Comparison of ENCODE assay signal across 8 mouse cellular contexts in genomic region chr5:33819876-33820732, GRCm38 (mm10). TPM values are rescaled to one million over a fixed set of nuclear protein-coding genes. Genes with fewer than 3 reads are reported as not detected.
A peak's percentile ranks its signal among the peaks of the same experiment; 100 is the strongest.
DNase-seq lines count a peak whose midpoint lies in the region; ATAC-seq and TF ChIP-seq lines count a peak whose summit lies in the region.

Gene Nsd2 (plus strand): TSS chr5:33820725.

- peak within 1 kb of the TSS; percentile 100 for H3K9ac ChIP-seq in MEL (ENCODE audit: control insufficient read depth, low read depth, low read length, poor library complexity, severe bottlenecking)
- H3K9ac ChIP-seq in lung, postnatal 0 days (replicated peaks; ENCODE audit: low read depth), result peak within 1 kb of the TSS; percentile 87

- peaks cover 9 to 50% of the 10 kb centered on the region in 2 experiments for H3K36me3 ChIP-seq in MEL (ENCODE audit: control insufficient read depth in 1 of 2, insufficient read depth in 2 of 2, low read length in 2 of 2)
- H3K36me3 ChIP-seq in lung, postnatal 0 days (ENCODE audit: insufficient read depth, low read length), result no peaks in the 10 kb centered on the region

- H3K79me2 ChIP-seq in MEL (ENCODE audit: control insufficient read depth, insufficient read depth, low read length, poor library complexity), result peaks cover 39% of the 10 kb centered on the region

- H3K4me2 ChIP-seq in lung, postnatal 0 days (replicated peaks; ENCODE audit: low read depth, low read length), result peak within 1 kb of the TSS; percentile 87

- peaks cover 14 to 36% of the 10 kb centered on the region in 2 experiments for H3K4me1 ChIP-seq in MEL (ENCODE audit: control insufficient read depth in 1 of 2, insufficient read depth in 2 of 2, low read length in 2 of 2)
- H3K4me1 ChIP-seq in cerebellum, adult 2 months (ENCODE audit: control insufficient read depth, insufficient read depth, low read length), result peaks cover 8% of the 10 kb centered on the region
- no peaks in the 10 kb centered on the region for H3K4me1 ChIP-seq in lung, postnatal 0 days (ENCODE audit: insufficient read depth, low read depth, low read length)

- H3K27me3 ChIP-seq in MEL (ENCODE audit: control insufficient read depth in 1 of 2, insufficient read depth in 2 of 2, low read length in 2 of 2), result no peaks in the 10 kb centered on the region
- H3K27me3 ChIP-seq in cerebellum, adult 2 months (ENCODE audit: control insufficient read depth, insufficient read depth, low read length), result no peaks in the 10 kb centered on the region
- H3K27me3 ChIP-seq in lung, postnatal 0 days (replicated peaks; ENCODE audit: insufficient read depth, low read length), result no peaks in the 10 kb centered on the region

- peak within 1 kb of the TSS; percentile 84 to 96 for H3K4me3 ChIP-seq in MEL (ENCODE audit: control insufficient read depth in 1 of 2, insufficient read depth in 1 of 2, low read depth in 2 of 2, low read length in 2 of 2)
- peak within 1 kb of the TSS; percentile 98 for H3K4me3 ChIP-seq in cerebellum, adult 2 months (replicated peaks; ENCODE audit: insufficient read depth, low read depth, low read length)
- peak within 1 kb of the TSS; percentile 97 for H3K4me3 ChIP-seq in lung, postnatal 0 days (ENCODE audit: low read depth, low read length)

- peak in 1 of 2 experiments; percentile 61; a peak in 3 of 4 replicates for ATAC-seq in hematopoietic stem cell, adult 5-6 weeks (replicated peaks in 1 of 2; ENCODE audit: insufficient read depth in 1 of 2, low FRiP score in 2 of 2, low TSS enrichment in 1 of 2, low read depth in 1 of 2, poor library complexity in 2 of 2, severe bottlenecking in 2 of 2)
- ATAC-seq in lung, postnatal 0 days, result peak; percentile 90

- TF ChIP-seq EP300 in MEL (IDR thresholded peaks at IDR 0.05; ENCODE audit: low read depth in 1 of 2, low read length in 2 of 2), result no peak
- no peak for TF ChIP-seq EP300 in lung, postnatal 0 days (IDR thresholded peaks at IDR 0.05)

- H3K27ac ChIP-seq in MEL (ENCODE audit: control insufficient read depth, low read depth, low read length), result peak within 1 kb of the TSS; percentile 66
- H3K27ac ChIP-seq in cerebellum, adult 2 months (ENCODE audit: insufficient read depth, low read length), result peak within 1 kb of the TSS; percentile 83
- peak within 1 kb of the TSS; percentile 96 for H3K27ac ChIP-seq in lung, postnatal 0 days (ENCODE audit: low read length)

- TF ChIP-seq CTCF in MEL (IDR thresholded peaks at IDR 0.05 in 2 of 3, conservative IDR thresholded peaks at IDR 0.05 in 1 of 3; ENCODE audit: control insufficient read depth in 1 of 3, insufficient read depth in 1 of 3, low read depth in 2 of 3, low read length in 3 of 3, poor library complexity in 1 of 3, severe bottlenecking in 1 of 3), result no peak
- no peak for TF ChIP-seq CTCF in cerebellum, adult 2 months (IDR thresholded peaks at IDR 0.05; ENCODE audit: borderline replicate concordance, insufficient read depth, low read depth, low read length)
- no peak for TF ChIP-seq CTCF in lung, postnatal 0 days (IDR thresholded peaks at IDR 0.05)

- peak; percentile 89 for DNase-seq in MEL (ENCODE audit: low read depth, low spot score)
- peak; percentile 91 to 95 for DNase-seq in cerebellum, adult 2 months
- DNase-seq in forelimb bud, embryonic 11.5 days (ENCODE audit: low read depth, low spot score), result peak; percentile 83
- peak; percentile 95 for DNase-seq in layer of hippocampus, adult 9-11 months
- DNase-seq in lung, postnatal 0 days (ENCODE audit: low spot score), result peak; percentile 93
- DNase-seq in ovary, postnatal 14 days (ENCODE audit: low spot score), result peak; percentile 74
- peak; percentile 92 for DNase-seq in thymus, postnatal 14 days

- WGBS in cerebellum, adult 2 months, result 4% methylated on average over 134 of the region's 136 CpGs
- under 1% methylated on average over 64 of the region's 136 CpGs for WGBS in lung, postnatal 0 days

- no peak for TF ChIP-seq RAD21 in MEL (IDR thresholded peaks at IDR 0.05; ENCODE audit: low read depth, low read length)

- peak; percentile 74 to 76; a peak in 3 of 4 replicates for TF ChIP-seq POLR2A in MEL (IDR thresholded peaks at IDR 0.05; ENCODE audit: control insufficient read depth in 1 of 2, insufficient read depth in 1 of 2, low read depth in 1 of 2, low read length in 2 of 2, poor library complexity in 1 of 2)
- TF ChIP-seq POLR2A in cerebellum, adult 2 months (IDR thresholded peaks at IDR 0.05; ENCODE audit: borderline replicate concordance, insufficient read depth, low read length), result peak; percentile 67

- no peaks in the 10 kb centered on the region for H3K9me3 ChIP-seq in MEL (replicated peaks; ENCODE audit: insufficient read depth, low read length)
- no peaks in the 10 kb centered on the region for H3K9me3 ChIP-seq in lung, postnatal 0 days (ENCODE audit: low read length)

TF ChIP-seq in MEL, 35 proteins besides CTCF, POLR2A, EP300 and RAD21:
- TF ChIP-seq ZC3H11A (IDR thresholded peaks at IDR 0.05; ENCODE audit: low read depth, low read length), result no peak
- TF ChIP-seq RCOR1 (IDR thresholded peaks at IDR 0.05; ENCODE audit: low read depth, low read length), result no peak
- peak; percentile 83 for TF ChIP-seq NELFE (IDR thresholded peaks at IDR 0.05; ENCODE audit: low read depth, low read length)
- TF ChIP-seq MAZ (IDR thresholded peaks at IDR 0.05; ENCODE audit: low read depth, low read length), result peak; percentile 86; the same call in 1 of the 2 replicates
- TF ChIP-seq CHD1 (IDR thresholded peaks at IDR 0.05; ENCODE audit: low read depth, low read length), result no peak
- TF ChIP-seq ETS1 (IDR thresholded peaks at IDR 0.05; ENCODE audit: low read depth, low read length), result 0 out of 2 replicates have a peak, but pooled peaks have one; percentile 21
- no peak for TF ChIP-seq TAL1 (IDR thresholded peaks at IDR 0.05; ENCODE audit: low read length)
- TF ChIP-seq KAT2A (conservative IDR thresholded peaks at IDR 0.05; ENCODE audit: low read depth, low read length), result no peak
- TF ChIP-seq ELF1 (IDR thresholded peaks at IDR 0.05; ENCODE audit: low read depth, low read length), result no peak
- peak; percentile 54 for TF ChIP-seq MXI1 (IDR thresholded peaks at IDR 0.05; ENCODE audit: low read depth, low read length)
- no peak for TF ChIP-seq TCF12 (IDR thresholded peaks at IDR 0.05; ENCODE audit: low read depth, low read length)
- TF ChIP-seq TBP (IDR thresholded peaks at IDR 0.05; ENCODE audit: low read depth, low read length), result no peak
- TF ChIP-seq GATA1 (IDR thresholded peaks at IDR 0.05; ENCODE audit: low read depth, low read length), result no peak
- TF ChIP-seq MYC (IDR thresholded peaks at IDR 0.05; ENCODE audit: low read depth, low read length), result no peak
- TF ChIP-seq HCFC1 (IDR thresholded peaks at IDR 0.05; ENCODE audit: low read depth, low read length), result peak; percentile 34; the same call in 1 of the 2 replicates
- peak; percentile 67 for TF ChIP-seq NRF1 (IDR thresholded peaks at IDR 0.05; ENCODE audit: insufficient read depth, low read depth, low read length, poor library complexity, severe bottlenecking)
- TF ChIP-seq ZMIZ1 (IDR thresholded peaks at IDR 0.05; ENCODE audit: low read depth, low read length), result peak; percentile 68
- no peak for TF ChIP-seq USF2 (IDR thresholded peaks at IDR 0.05; ENCODE audit: borderline replicate concordance in 1 of 2, insufficient read depth in 1 of 2, low read depth in 1 of 2, low read length in 2 of 2)
- no peak for TF ChIP-seq JUND (IDR thresholded peaks at IDR 0.05; ENCODE audit: low read depth, low read length)
- TF ChIP-seq SMC3 (IDR thresholded peaks at IDR 0.05; ENCODE audit: low read depth, low read length), result no peak
- no peak for TF ChIP-seq ZKSCAN1 (IDR thresholded peaks at IDR 0.05; ENCODE audit: low read depth, low read length)
- TF ChIP-seq MAX (IDR thresholded peaks at IDR 0.05; ENCODE audit: low read length), result peak; percentile 48
- TF ChIP-seq POLR2AphosphoS2 (IDR thresholded peaks at IDR 0.05; ENCODE audit: low read length), result no peak; the same call in 1 of the 2 replicates
- TF ChIP-seq MEF2A (IDR thresholded peaks at IDR 0.05; ENCODE audit: extremely low read depth, insufficient replicate concordance, low read depth, low read length, poor library complexity, severe bottlenecking), result no peak
- TF ChIP-seq GABPA (IDR thresholded peaks at IDR 0.05; ENCODE audit: low read depth, low read length), result no peak
- TF ChIP-seq USF1 (IDR thresholded peaks at IDR 0.05; ENCODE audit: low read depth, low read length), result no peak
- no peak for TF ChIP-seq MYB (IDR thresholded peaks at IDR 0.05; ENCODE audit: low read depth, low read length)
- TF ChIP-seq MAFK (IDR thresholded peaks at IDR 0.05; ENCODE audit: borderline replicate concordance, low read depth, low read length), result no peak
- TF ChIP-seq E2F4 (IDR thresholded peaks at IDR 0.05; ENCODE audit: borderline replicate concordance, low read depth, low read length), result no peak
- TF ChIP-seq UBTF (IDR thresholded peaks at IDR 0.05; ENCODE audit: borderline replicate concordance, insufficient read depth, low read depth, low read length), result no peak; the same call in 1 of the 2 replicates
- no peak for TF ChIP-seq CHD2 (IDR thresholded peaks at IDR 0.05; ENCODE audit: low read length)
- TF ChIP-seq ZNF384 (IDR thresholded peaks at IDR 0.05; ENCODE audit: low read depth, low read length), result no peak
- peak; percentile 56 for TF ChIP-seq SIN3A (IDR thresholded peaks at IDR 0.05; ENCODE audit: low read length)
- no peak for TF ChIP-seq POLR2AphosphoS5 (IDR thresholded peaks at IDR 0.05; ENCODE audit: borderline replicate concordance, low read depth, low read length)
- TF ChIP-seq BHLHE40 (IDR thresholded peaks at IDR 0.05; ENCODE audit: borderline replicate concordance, low read depth, low read length), result no peak

RNA-seq across cellular contexts. Expression of gene Nsd2, which starts in this region (rescaled TPM):
- 82.5 and 102 TPM in 2 replicates for total RNA-seq in MEL (2012; rRNA removed)
- polyA plus RNA-seq in MEL (2012; ENCODE audit: insufficient read depth in 1 of 2, insufficient read length in 2 of 2, low read depth in 1 of 2, low replicate concordance in 2 of 2, missing spikeins in 1 of 2), result 100 to 1,000 TPM; 116 to 233 TPM
- polyA plus RNA-seq in cerebellum, adult 2 months (2012; rRNA removed), result 43.1 and 43.3 TPM in 2 replicates
- total RNA-seq in hematopoietic stem cell, adult 5-6 weeks (2017), result 110 and 126 TPM in 2 replicates
- 13.5 and 16.7 TPM in 2 replicates for polyA plus RNA-seq in lung, postnatal 0 days (2015; fragmentation: Nextera tagmentation; extraction: Ambion mirVana)
